21 mouse cellular contexts compared by ENCODE assay signal in the genomic region with DNA sequence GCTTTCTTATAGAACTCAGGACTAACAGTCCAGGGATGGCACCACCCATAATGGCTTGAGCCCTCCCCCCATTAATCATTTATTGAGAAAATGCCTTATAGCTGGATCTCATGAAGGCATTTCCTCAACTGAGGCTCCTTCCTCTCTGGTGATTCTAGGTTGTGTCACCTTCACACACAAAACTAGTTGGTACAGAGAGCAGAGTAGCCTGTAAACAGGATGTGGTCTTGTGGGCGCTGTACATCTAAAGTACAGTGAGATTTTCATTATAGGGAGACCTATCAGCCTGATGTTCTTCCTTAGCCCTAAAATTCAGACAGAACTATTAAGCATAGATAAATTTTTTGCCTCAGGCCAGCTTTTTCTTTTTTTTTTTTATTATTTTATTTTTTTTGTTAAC. TPM values are rescaled to one million over a fixed set of nuclear protein-coding genes. Genes with fewer than 3 reads are reported as not detected.
DNase-seq lines count a peak whose midpoint lies in the region; ATAC-seq and TF ChIP-seq lines count a peak whose summit lies in the region.
"Had no signal": no experiment of that assay in that cellular context is flagged by ENCODE, and none has a peak within 500 bp of the region (broad histone marks: within the 10 kb centered on the region; RNA-seq: fewer than 3 reads in every experiment).

No protein-coding gene starts in this region.

- H3K27me3 ChIP-seq in liver, postnatal 0 days (ENCODE audit: insufficient read depth, low read length) = no peaks in the 10 kb centered on the region
- no peaks in the 10 kb centered on the region for H3K27me3 ChIP-seq in liver, embryonic 11.5 days (replicated peaks; ENCODE audit: control insufficient read depth, insufficient read depth, low read length)
- H3K27me3 ChIP-seq in forebrain, embryonic 14.5 days (replicated peaks; ENCODE audit: control insufficient read depth, insufficient read depth, low read length) = no peaks in the 10 kb centered on the region
- H3K27me3 ChIP-seq: embryonic facial prominence, embryonic 15.5 days; forebrain, embryonic 12.5 days; hindbrain, embryonic 12.5 days; liver, embryonic 12.5 days had no signal

- H3K4me2 ChIP-seq in liver, postnatal 0 days (ENCODE audit: low read depth, low read length) = no peak overlapping the region
- no peak overlapping the region for H3K4me2 ChIP-seq in liver, embryonic 11.5 days
- H3K4me2 ChIP-seq in forebrain, embryonic 14.5 days (ENCODE audit: low read length) = no peak overlapping the region
- H3K4me2 ChIP-seq: embryonic facial prominence, embryonic 15.5 days; forebrain, embryonic 12.5 days; hindbrain, embryonic 12.5 days; liver, embryonic 12.5 days; midbrain, embryonic 11.5 days had no signal

- TF ChIP-seq CTCF in liver, postnatal 0 days (IDR thresholded peaks at IDR 0.05; ENCODE audit: low read depth) = no peak

- WGBS in liver, postnatal 0 days (ENCODE audit: insufficient replicate concordance) = 50% methylated on average over 1 of the region's 1 CpGs
- WGBS in liver, embryonic 11.5 days = 87% methylated on average over 1 of the region's 1 CpGs
- 90% methylated on average over 1 of the region's 1 CpGs for WGBS in forebrain, embryonic 14.5 days

- H3K9ac ChIP-seq in liver, postnatal 0 days (replicated peaks) = no peak overlapping the region
- H3K9ac ChIP-seq in liver, embryonic 11.5 days (ENCODE audit: low read depth, low read length) = no peak overlapping the region
- no peak overlapping the region for H3K9ac ChIP-seq in forebrain, embryonic 14.5 days (ENCODE audit: low read length)
- H3K9ac ChIP-seq: embryonic facial prominence, embryonic 15.5 days; forebrain, embryonic 12.5 days; hindbrain, embryonic 12.5 days; liver, embryonic 12.5 days had no signal

- DNase-seq in liver, postnatal 0 days = no peak
- no peak for DNase-seq in liver, embryonic 11.5 days (ENCODE audit: low spot score)
- DNase-seq in naive thymus-derived CD4-positive, alpha-beta T cell, adult 2 months (ENCODE audit: low read depth) = peak; percentile 86
- peak; percentile 59 for DNase-seq in thymus, postnatal 25 days
- DNase-seq in forebrain, embryonic 14.5 days (ENCODE audit: low spot score) = no peak
- no peak for DNase-seq in left cerebral cortex, adult 8-10 months (ENCODE audit: low spot score in 2 of 2)
- no peak for DNase-seq in gastrocnemius, adult 8-10 months (ENCODE audit: low spot score in 2 of 2)
- DNase-seq: adrenal gland, postnatal 10 days; cerebellum, adult 2 months; kidney, adult 18-20 months; kidney, postnatal 4 days; left cerebral cortex, postnatal 4 days; lung, postnatal 10 days; right cerebral cortex, postnatal 14 days had no signal

- no peaks in the 10 kb centered on the region for H3K9me3 ChIP-seq in liver, postnatal 0 days (ENCODE audit: low read length)
- H3K9me3 ChIP-seq in liver, embryonic 11.5 days (ENCODE audit: control insufficient read depth, low read length) = no peaks in the 10 kb centered on the region
- H3K9me3 ChIP-seq in forebrain, embryonic 14.5 days (replicated peaks; ENCODE audit: control insufficient read depth, low read length) = no peaks in the 10 kb centered on the region
- H3K9me3 ChIP-seq: embryonic facial prominence, embryonic 15.5 days; forebrain, embryonic 12.5 days; G1E; hindbrain, embryonic 12.5 days; liver, embryonic 12.5 days had no signal

- ATAC-seq in liver, postnatal 0 days = peak; percentile 48; the same call in 1 of the 2 replicates
- no peak for ATAC-seq in liver, embryonic 11.5 days (replicated peaks; ENCODE audit: low FRiP score)
- ATAC-seq in activated CD4-positive, CD25-positive, alpha-beta regulatory T cell, adult 4 months = peak; percentile 90
- no peak for ATAC-seq in forebrain, embryonic 14.5 days
- ATAC-seq: liver, embryonic 12.5 days had no signal

- peaks cover 3% of the 10 kb centered on the region; the same call in 1 of the 2 replicates for H3K4me1 ChIP-seq in liver, postnatal 0 days (ENCODE audit: insufficient read depth)
- H3K4me1 ChIP-seq in liver, embryonic 11.5 days (replicated peaks; ENCODE audit: control insufficient read depth, insufficient read depth, low read length) = no peaks in the 10 kb centered on the region
- no peaks in the 10 kb centered on the region for H3K4me1 ChIP-seq in forebrain, embryonic 14.5 days (ENCODE audit: control insufficient read depth, insufficient read depth, low read length)
- H3K4me1 ChIP-seq: forebrain, embryonic 12.5 days; hindbrain, embryonic 12.5 days; liver, embryonic 12.5 days had no signal

- H3K27ac ChIP-seq in liver, postnatal 0 days (ENCODE audit: low read depth) = peak overlapping the region; percentile 55; the same call in 1 of the 2 replicates
- H3K27ac ChIP-seq in liver, embryonic 11.5 days (ENCODE audit: low read depth, low read length) = no peak overlapping the region
- no peak overlapping the region for H3K27ac ChIP-seq in forebrain, embryonic 14.5 days (ENCODE audit: low read depth, low read length)
- H3K27ac ChIP-seq: embryonic facial prominence, embryonic 15.5 days; forebrain, embryonic 12.5 days; hindbrain, embryonic 12.5 days; liver, embryonic 12.5 days had no signal

- no peak for TF ChIP-seq EP300 in liver, postnatal 0 days (IDR thresholded peaks at IDR 0.05; ENCODE audit: low read depth)

- H3K36me3 ChIP-seq in liver, postnatal 0 days (replicated peaks; ENCODE audit: insufficient read depth, low read length) = no peaks in the 10 kb centered on the region
- no peaks in the 10 kb centered on the region for H3K36me3 ChIP-seq in liver, embryonic 11.5 days (ENCODE audit: control insufficient read depth, insufficient read depth, low read length)
- H3K36me3 ChIP-seq in forebrain, embryonic 14.5 days (ENCODE audit: control insufficient read depth, insufficient read depth, low read length) = no peaks in the 10 kb centered on the region
- H3K36me3 ChIP-seq: embryonic facial prominence, embryonic 15.5 days; forebrain, embryonic 12.5 days; G1E; hindbrain, embryonic 12.5 days; liver, embryonic 12.5 days had no signal

- H3K4me3 ChIP-seq in liver, postnatal 0 days (ENCODE audit: low read depth, low read length) = no peak overlapping the region
- no peak overlapping the region for H3K4me3 ChIP-seq in liver, embryonic 11.5 days (ENCODE audit: low read depth, low read length)
- H3K4me3 ChIP-seq in forebrain, embryonic 14.5 days (ENCODE audit: low read depth, low read length) = no peak overlapping the region
- H3K4me3 ChIP-seq: embryonic facial prominence, embryonic 15.5 days; forebrain, embryonic 12.5 days; hindbrain, embryonic 12.5 days; liver, embryonic 12.5 days had no signal

RNA-seq across cellular contexts. Expression of gene Sgk1, which starts 23.6 kb away (rescaled TPM):
- polyA plus RNA-seq in liver, postnatal 0 days (2015; fragmentation: Nextera tagmentation; extraction: Ambion mirVana) = 20.6 and 21.7 TPM in 2 replicates
- polyA plus RNA-seq in liver, embryonic 11.5 days (2014; fragmentation: Nextera tagmentation; extraction: Ambion mirVana) = 20.2 and 21.2 TPM in 2 replicates
- 10 to 100 TPM; 34.8 to 57.5 TPM for polyA plus RNA-seq in activated CD4-positive, CD25-positive, alpha-beta regulatory T cell, adult 4 months (2017; shearing (Covaris generic))
- 26.1 and 33.8 TPM in 2 replicates for polyA plus RNA-seq in forebrain, embryonic 14.5 days (2014; fragmentation: Nextera tagmentation; extraction: Ambion mirVana)
- 100 to 1,000 TPM; 107 to 165 (median 138) TPM for total RNA-seq in left cerebral cortex, adult 8-10 months (2022)
- total RNA-seq in gastrocnemius, adult 8-10 months (2022) = 100 to 1,000 TPM; 176 to 239 (median 185) TPM

Comparison
In these comparisons a context has a peak if more than half of its experiments do, and no peak if none do; other contexts are left out.
1. ATAC-seq: peak in liver, postnatal 0 days (single experiment) and activated CD4-positive, CD25-positive, alpha-beta regulatory T cell, adult 4 months (single experiment); none in liver, embryonic 11.5 days (single experiment) and forebrain, embryonic 14.5 days (single experiment).
2. DNase-seq: peak in naive thymus-derived CD4-positive, alpha-beta T cell, adult 2 months (single experiment) and thymus, postnatal 25 days (single experiment); none in liver, postnatal 0 days (single experiment), liver, embryonic 11.5 days (single experiment), forebrain, embryonic 14.5 days (single experiment), left cerebral cortex, adult 8-10 months (0 of 2) and gastrocnemius, adult 8-10 months (0 of 2).